Mouse (Mus musculus): ENCODE results near the gene N4bp3. TPM values are rescaled to one million over a fixed set of nuclear protein-coding genes. Genes with fewer than 3 reads are reported as not detected.

Gene N4bp3
- polyA plus RNA-seq, 1 experiment, result 16.3 TPM

GRCm38 (mm10) chr11:51597553-51597952, 53.1 kb downstream of the N4bp3 start:
- H3K4me2 ChIP-seq (ENCODE audit: low read depth), result no peak overlapping the region

GRCm38 (mm10) chr11:51595459-51596083, 55.1 kb downstream of the N4bp3 start:
- no peaks in the 10 kb centered on the region for H3K27me3 ChIP-seq (ENCODE audit: control insufficient read depth, insufficient read depth, insufficient read length)
- peaks cover 6% of the 10 kb centered on the region for H3K79me2 ChIP-seq (ENCODE audit: control insufficient read depth, insufficient read depth)
- no peak overlapping the region for H3K4me3 ChIP-seq
- no peak overlapping the region for H3K4me2 ChIP-seq (ENCODE audit: low read depth)
- H3K36me3 ChIP-seq (ENCODE audit: control insufficient read depth, insufficient read depth), result peaks cover 88% of the 10 kb centered on the region
- no peak for TF ChIP-seq POLR2A (IDR thresholded peaks at IDR 0.05; ENCODE audit: insufficient read length, low read depth)
- TF ChIP-seq MYOD1 (IDR thresholded peaks at IDR 0.05; ENCODE audit: control insufficient read depth in 1 of 3, insufficient read length in 2 of 3, low read depth in 2 of 3), result no peak
- TF ChIP-seq MAX (IDR thresholded peaks at IDR 0.05; ENCODE audit: low read depth), result no peak
- no peak for TF ChIP-seq E2F4 (IDR thresholded peaks at IDR 0.05; ENCODE audit: insufficient read depth)
- no peak for TF ChIP-seq CEBPB (IDR thresholded peaks at IDR 0.05; ENCODE audit: insufficient read depth, poor library complexity, severe bottlenecking)
- no peak for TF ChIP-seq SRF (IDR thresholded peaks at IDR 0.05; ENCODE audit: control insufficient read depth, insufficient read length, low read depth)
- no peak for TF ChIP-seq POLR2AphosphoS2 (IDR thresholded peaks at IDR 0.05; ENCODE audit: insufficient read length, low read depth)
- no peak for TF ChIP-seq TCF3 (IDR thresholded peaks at IDR 0.05; ENCODE audit: insufficient read length, low read depth)
- no peak overlapping the region for H3ac ChIP-seq (ENCODE audit: control insufficient read depth, insufficient read length)

More at GRCm38 (mm10) chr11:51597553-51597952, 53.1 kb downstream of the N4bp3 start:
- Histone ChIP-seq H3K4me3 (no peak overlapping the region), H3K36me3 (ENCODE audit: control insufficient read depth, insufficient read depth) (peaks cover 92% of the 10 kb centered on the region), H3K79me2 (ENCODE audit: control insufficient read depth, insufficient read depth) (peaks cover 20% of the 10 kb centered on the region), H3K27me3 (ENCODE audit: control insufficient read depth, insufficient read depth, insufficient read length) (no peaks in the 10 kb centered on the region), H3ac (ENCODE audit: control insufficient read depth, insufficient read length) (no peak overlapping the region)
- TF ChIP-seq MYOG (IDR thresholded peaks at IDR 0.05; ENCODE audit: control insufficient read depth in 1 of 3, insufficient read depth in 1 of 3, insufficient read length in 2 of 3, low read depth in 2 of 3) (no peak), POLR2A (IDR thresholded peaks at IDR 0.05; ENCODE audit: insufficient read length, low read depth) (no peak), E2F4 (IDR thresholded peaks at IDR 0.05; ENCODE audit: insufficient read depth) (no peak), TCF12 (IDR thresholded peaks at IDR 0.05; ENCODE audit: insufficient read depth, poor library complexity, severe bottlenecking) (no peak), POLR2AphosphoS2 (IDR thresholded peaks at IDR 0.05; ENCODE audit: insufficient read length, low read depth) (no peak), REST (IDR thresholded peaks at IDR 0.05; ENCODE audit: insufficient read depth, insufficient read length) (no peak), USF1 (IDR thresholded peaks at IDR 0.05; ENCODE audit: low read depth) (no peak), CEBPB (IDR thresholded peaks at IDR 0.05; ENCODE audit: insufficient read depth, poor library complexity, severe bottlenecking) (no peak), MYOD1 (IDR thresholded peaks at IDR 0.05; ENCODE audit: control insufficient read depth in 1 of 3, insufficient read length in 2 of 3, low read depth in 2 of 3) (no peak), TCF3 (IDR thresholded peaks at IDR 0.05; ENCODE audit: insufficient read length, low read depth) (no peak), SRF (IDR thresholded peaks at IDR 0.05; ENCODE audit: control insufficient read depth, insufficient read length, low read depth) (no peak)

- Histone ChIP-seq H3K79me2 (ENCODE audit: control insufficient read depth, insufficient read depth) (peaks cover 6% of the 10 kb centered on the region), H3K27me3 (ENCODE audit: control insufficient read depth, insufficient read depth, insufficient read length) (no peaks in the 10 kb centered on the region), H3K4me3 (no peak overlapping the region), H3ac (ENCODE audit: control insufficient read depth, insufficient read length) (no peak overlapping the region), H3K4me2 (ENCODE audit: low read depth) (no peak overlapping the region), H3K36me3 (ENCODE audit: control insufficient read depth, insufficient read depth) (peaks cover 81% of the 10 kb centered on the region)
- no peak for TF ChIP-seq TCF3 (IDR thresholded peaks at IDR 0.05; ENCODE audit: insufficient read length, low read depth)
- TF ChIP-seq E2F4 (IDR thresholded peaks at IDR 0.05; ENCODE audit: insufficient read depth), result no peak
- no peak for TF ChIP-seq REST (IDR thresholded peaks at IDR 0.05; ENCODE audit: insufficient read depth, insufficient read length)
- no peak for TF ChIP-seq POLR2A (IDR thresholded peaks at IDR 0.05; ENCODE audit: insufficient read length, low read depth)
- no peak for TF ChIP-seq SRF (IDR thresholded peaks at IDR 0.05; ENCODE audit: control insufficient read depth, insufficient read length, low read depth)
- TF ChIP-seq POLR2AphosphoS2 (IDR thresholded peaks at IDR 0.05; ENCODE audit: insufficient read length, low read depth), result peak; percentile 47
- TF ChIP-seq MAX (IDR thresholded peaks at IDR 0.05; ENCODE audit: low read depth), result no peak
Observed at GRCm38 (mm10) chr11:51594715-51595350, 55.8 kb downstream of the N4bp3 start.

GRCm38 (mm10) chr11:51593849-51594248, 56.8 kb downstream of the N4bp3 start:
- H3K27me3 ChIP-seq (ENCODE audit: control insufficient read depth, insufficient read depth, insufficient read length), result no peaks in the 10 kb centered on the region
- H3ac ChIP-seq (ENCODE audit: control insufficient read depth, insufficient read length), result no peak overlapping the region
- TF ChIP-seq TCF3 (IDR thresholded peaks at IDR 0.05; ENCODE audit: insufficient read length, low read depth), result no peak
- TF ChIP-seq POLR2AphosphoS2 (IDR thresholded peaks at IDR 0.05; ENCODE audit: insufficient read length, low read depth), result peak; percentile 56
- peak; percentile 31 for TF ChIP-seq POLR2A (IDR thresholded peaks at IDR 0.05; ENCODE audit: insufficient read length, low read depth)
- peaks cover 75% of the 10 kb centered on the region for H3K36me3 ChIP-seq (ENCODE audit: control insufficient read depth, insufficient read depth)
- no peak overlapping the region for H3K4me3 ChIP-seq
- H3K4me2 ChIP-seq (ENCODE audit: low read depth), result no peak overlapping the region
- H3K79me2 ChIP-seq (ENCODE audit: control insufficient read depth, insufficient read depth), result no peaks in the 10 kb centered on the region

- TF ChIP-seq E2F4 (IDR thresholded peaks at IDR 0.05; ENCODE audit: insufficient read depth) (no peak), POLR2A (IDR thresholded peaks at IDR 0.05; ENCODE audit: insufficient read length, low read depth) (peak; percentile 21), POLR2AphosphoS2 (IDR thresholded peaks at IDR 0.05; ENCODE audit: insufficient read length, low read depth) (peak; percentile 71)
- Histone ChIP-seq H3ac (ENCODE audit: control insufficient read depth, insufficient read length) (no peak overlapping the region), H3K27me3 (ENCODE audit: control insufficient read depth, insufficient read depth, insufficient read length) (no peaks in the 10 kb centered on the region), H3K4me2 (ENCODE audit: low read depth) (no peak overlapping the region), H3K4me3 (no peak overlapping the region), H3K36me3 (ENCODE audit: control insufficient read depth, insufficient read depth) (peaks cover 72% of the 10 kb centered on the region), H3K79me2 (ENCODE audit: control insufficient read depth, insufficient read depth) (no peaks in the 10 kb centered on the region)
Observed at GRCm38 (mm10) chr11:51593368-51593767, 57.3 kb downstream of the N4bp3 start.

Other genes starting within 250 kb of the N4bp3 start
- 7.0 TPM for gene Phykpl, start 66.1 kb downstream of the N4bp3 start, polyA plus RNA-seq (2012; fragmentation: generic; extraction: Trizol)
- gene Hnrnpab, start 44.0 kb downstream of the N4bp3 start, polyA plus RNA-seq (2012; fragmentation: generic; extraction: Trizol), result 371 TPM
- gene Nhp2, start 31.1 kb downstream of the N4bp3 start, polyA plus RNA-seq (2012; fragmentation: generic; extraction: Trizol), result 137 TPM
- 41.0 TPM for gene Rmnd5b, start 14.9 kb downstream of the N4bp3 start, polyA plus RNA-seq (2012; fragmentation: generic; extraction: Trizol)
- 0.25 TPM for gene D930048N14Rik, start 112 bp upstream of the N4bp3 start, polyA plus RNA-seq (2012; fragmentation: generic; extraction: Trizol)
- 27.9 TPM for gene 0610009B22Rik, start 38.0 kb upstream of the N4bp3 start, polyA plus RNA-seq (2012; fragmentation: generic; extraction: Trizol)
- 6.9 TPM for gene Sec24a, start 112.8 kb upstream of the N4bp3 start, polyA plus RNA-seq (2012; fragmentation: generic; extraction: Trizol)
- gene Sar1b, start 112.8 kb upstream of the N4bp3 start, polyA plus RNA-seq (2012; fragmentation: generic; extraction: Trizol), result 61.7 TPM
- 2.6 TPM for gene Jade2, start 206.8 kb upstream of the N4bp3 start, polyA plus RNA-seq (2012; fragmentation: generic; extraction: Trizol)

All from myocyte (in vitro differentiated cells).